Mouse (Mus musculus): ENCODE measurements around the gene Zeb2.

DNA sequence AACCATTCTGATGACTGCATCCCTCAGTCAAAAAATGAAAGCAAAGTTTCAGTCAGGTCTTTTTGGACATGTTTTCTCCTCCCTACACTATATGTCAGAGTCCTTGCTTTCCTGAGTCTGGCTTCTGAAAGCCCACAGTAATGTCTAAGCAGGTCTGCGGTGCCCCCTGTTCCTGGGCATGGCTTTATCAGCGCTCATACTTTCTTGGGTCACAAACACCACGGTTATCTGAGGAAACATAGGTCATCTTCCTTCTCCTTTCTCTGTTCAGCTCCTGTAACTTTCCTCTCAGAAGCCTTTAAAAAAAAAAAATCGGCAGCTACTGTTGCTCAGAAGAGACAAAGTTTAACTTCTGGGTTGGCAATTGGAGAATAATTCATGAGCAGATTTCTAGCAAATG is 17.2 kb downstream of the Zeb2 start:
- TF ChIP-seq CTCF (IDR thresholded peaks at IDR 0.05; ENCODE audit: borderline replicate concordance, insufficient read depth, low read length) (no peak), POLR2A (IDR thresholded peaks at IDR 0.05; ENCODE audit: low read depth, low read length) (no peak)

All from embryonic fibroblast, embryonic 13.5 days (primary cell).